Mouse (Mus musculus) midbrain, embryonic 14.5 days (tissue): ENCODE results near the gene Gm29776. TPM values are rescaled to one million over a fixed set of nuclear protein-coding genes. Genes with fewer than 3 reads are reported as not detected.

Experiments used
- ATAC-seq: fragments of 200-750 bp; cut with Nextera tagmentation; 2 replicates; pipeline ENCODE4 v1.8.0; 2017; ENCODE audit warnings: moderate number of reproducible peaks, moderate library complexity; ENCODE audit not compliant: low FRiP score, low TSS enrichment
- DNase-seq: peaks from one replicate; pipeline ENCODE4 v3.0.0-alpha.2; 2015
- H3K27ac ChIP-seq: fragments of 300-500 bp; sonication (generic); replicated peaks from 2 replicates; pipeline ENCODE4 v1.5.1; 2014; ENCODE audit warnings: mild to moderate bottlenecking, low read depth, low read length, moderate library complexity
- H3K27me3 ChIP-seq: fragments of 300-500 bp; sonication (generic); 2 replicates; pipeline ENCODE4 v1.6.1; 2014; ENCODE audit warnings: low read length, control low read depth, mixed read lengths; ENCODE audit not compliant: control insufficient read depth, insufficient read depth
- H3K36me3 ChIP-seq: fragments of 300-500 bp; sonication (generic); 2 replicates; pipeline ENCODE4 v1.6.1; 2014; ENCODE audit warnings: low read length, control low read depth; ENCODE audit not compliant: control insufficient read depth, insufficient read depth
- H3K4me1 ChIP-seq: fragments of 300-500 bp; sonication (generic); 2 replicates; pipeline ENCODE4 v1.6.1; 2014; ENCODE audit warnings: mild to moderate bottlenecking, antibody characterized with exemption, low read length, control low read depth; ENCODE audit not compliant: control insufficient read depth, insufficient read depth
- H3K4me2 ChIP-seq: fragments of 300-500 bp; sonication (generic); 2 replicates; pipeline ENCODE4 v1.6.1; 2014; ENCODE audit warnings: mild to moderate bottlenecking, low read length, moderate library complexity
- H3K4me3 ChIP-seq: fragments of 300-500 bp; sonication (generic); replicated peaks from 2 replicates; pipeline ENCODE4 v1.5.1; 2014; ENCODE audit warnings: low read depth, low read length
- H3K9ac ChIP-seq: fragments of 300-500 bp; sonication (generic); replicated peaks from 2 replicates; pipeline ENCODE4 v1.6.1; 2014; ENCODE audit warnings: mild to moderate bottlenecking, low read length, moderate library complexity
- H3K9me3 ChIP-seq: fragments of 300-500 bp; sonication (generic); 2 replicates; pipeline ENCODE4 v1.6.1; 2016; ENCODE audit warnings: low read length, control low read depth, mixed read lengths; ENCODE audit not compliant: control insufficient read depth
- whole genome bisulfite sequencing: fragments of 180-500 bp; shearing (Covaris S2); extraction: QIAGEN DNeasy Blood & Tissue Kit; methylation state at CpG from one replicate; pipeline ENCODE4 v1.1.7; 2014; 5-methylcytosine and 5-hydroxymethylcytosine counted together
- microRNA-seq: library from miRNA; unstranded; fragments of <30 nt; microRNA quantifications from one replicate; pipeline ENCODE4, GENCODE M21; 2016
- polyA plus RNA-seq: library from polyadenylated mRNA; unstranded; fragments of >200 nt; fragmentation: Nextera tagmentation; extraction: Ambion mirVana; gene quantifications from 2 replicates; pipeline ENCODE4 v1.2.1, GENCODE M21; 2014

Gm29776 gene
- polyA plus RNA-seq, 1 experiment from 2014 or later = 0.20 TPM

- ATAC-seq (peak; percentile 28; the same call in 1 of the 2 replicates), DNase-seq (peak; percentile 98)
- no peaks in the 10 kb centered on the region for H3K27me3 ChIP-seq
- no peak overlapping the region for H3K9ac ChIP-seq
- peaks cover 42% of the 10 kb centered on the region for H3K4me1 ChIP-seq
- 64% methylated on average over 23 of the region's 23 CpGs for WGBS
- H3K4me2 ChIP-seq = peak overlapping the region; percentile 96
- H3K9me3 ChIP-seq = no peaks in the 10 kb centered on the region
- H3K27ac ChIP-seq = no peak overlapping the region
- peaks cover 58% of the 10 kb centered on the region for H3K36me3 ChIP-seq
- no peak overlapping the region for H3K4me3 ChIP-seq
Measured at GRCm38 (mm10) chr14:54650621-54651454, 47.8 kb downstream of the Gm29776 start.

- 73% methylated on average over 4 of the region's 4 CpGs for WGBS
- H3K4me1 ChIP-seq = peaks cover 36% of the 10 kb centered on the region
- H3K9me3 ChIP-seq = no peaks in the 10 kb centered on the region
- DNase-seq (no peak), ATAC-seq (no peak)
- H3K27me3 ChIP-seq = no peaks in the 10 kb centered on the region
- no peak overlapping the region for H3K4me3 ChIP-seq
- no peak overlapping the region for H3K4me2 ChIP-seq
- H3K9ac ChIP-seq = no peak overlapping the region
- peaks cover 79% of the 10 kb centered on the region for H3K36me3 ChIP-seq
- H3K27ac ChIP-seq = no peak overlapping the region
Measured at GRCm38 (mm10) chr14:54647900-54648299, 50.7 kb downstream of the Gm29776 start.

GRCm38 (mm10) chr14:54646898-54647636, 51.6 kb downstream of the Gm29776 start:
- no peak overlapping the region for H3K4me2 ChIP-seq
- WGBS = 95% methylated on average over 8 of the region's 8 CpGs
- H3K4me3 ChIP-seq = no peak overlapping the region
- DNase-seq (no peak), ATAC-seq (no peak)
- H3K9me3 ChIP-seq = no peaks in the 10 kb centered on the region
- peaks cover 30% of the 10 kb centered on the region for H3K4me1 ChIP-seq
- H3K36me3 ChIP-seq = peaks cover 88% of the 10 kb centered on the region
- H3K27me3 ChIP-seq = no peaks in the 10 kb centered on the region
- no peak overlapping the region for H3K9ac ChIP-seq
- H3K27ac ChIP-seq = no peak overlapping the region

- Histone ChIP-seq H3K4me2 (no peak overlapping the region), H3K27me3 (no peaks in the 10 kb centered on the region), H3K27ac (no peak overlapping the region), H3K4me3 (no peak overlapping the region), H3K9ac (no peak overlapping the region), H3K4me1 (peaks cover 24% of the 10 kb centered on the region), H3K36me3 (peaks cover 90% of the 10 kb centered on the region), H3K9me3 (no peaks in the 10 kb centered on the region)
- WGBS = 95% methylated on average over 17 of the region's 17 CpGs
- DNase-seq (no peak), ATAC-seq (no peak)
Measured at GRCm38 (mm10) chr14:54646455-54646854, 52.2 kb downstream of the Gm29776 start.

GRCm38 (mm10) chr14:54644294-54644693, 54.3 kb downstream of the Gm29776 start:
- peaks cover 73% of the 10 kb centered on the region for H3K36me3 ChIP-seq
- peaks cover 21% of the 10 kb centered on the region for H3K4me1 ChIP-seq
- H3K27me3 ChIP-seq = no peaks in the 10 kb centered on the region
- no peak overlapping the region for H3K4me2 ChIP-seq
- DNase-seq (no peak), ATAC-seq (no peak)
- no peaks in the 10 kb centered on the region for H3K9me3 ChIP-seq
- no peak overlapping the region for H3K4me3 ChIP-seq
- WGBS = 95% methylated on average over 9 of the region's 9 CpGs
- H3K9ac ChIP-seq = no peak overlapping the region
- H3K27ac ChIP-seq = no peak overlapping the region

- WGBS = 77% methylated on average over 2 of the region's 2 CpGs
- no peak for ATAC-seq
- no peaks in the 10 kb centered on the region for H3K27me3 ChIP-seq
- H3K36me3 ChIP-seq = peaks cover 75% of the 10 kb centered on the region
- H3K9ac ChIP-seq = no peak overlapping the region
- H3K9me3 ChIP-seq = no peaks in the 10 kb centered on the region
- no peak overlapping the region for H3K4me3 ChIP-seq
- DNase-seq = no peak
- H3K4me2 ChIP-seq = no peak overlapping the region
- no peak overlapping the region for H3K27ac ChIP-seq
- H3K4me1 ChIP-seq = peaks cover 15% of the 10 kb centered on the region
Measured at GRCm38 (mm10) chr14:54643011-54643410, 55.6 kb downstream of the Gm29776 start.

Small RNA genes within 50 kb of the gene (microRNA-seq; reads per million reads assigned to microRNA genes)
- 0.59 reads per million for gene Mir6948

Other genes starting within 250 kb of the Gm29776 start
- gene Lrp10, start 234.7 kb downstream of the Gm29776 start, polyA plus RNA-seq = 26.1 and 27.5 TPM in 2 replicates
- 37.2 and 44.6 TPM in 2 replicates for gene Rem2, start 222.7 kb downstream of the Gm29776 start, polyA plus RNA-seq
- gene Prmt5, start 181.3 kb downstream of the Gm29776 start, polyA plus RNA-seq = 76.9 and 92.5 TPM in 2 replicates
- 13.3 and 14.7 TPM in 2 replicates for gene Haus4, start 144.2 kb downstream of the Gm29776 start, polyA plus RNA-seq
- gene Ajuba, start 121.3 kb downstream of the Gm29776 start, polyA plus RNA-seq = 3.6 and 4.8 TPM in 2 replicates
- 5.4 and 6.1 TPM in 2 replicates for gene 4931414P19Rik, start 92.8 kb downstream of the Gm29776 start, polyA plus RNA-seq
- gene Psmb5, start 80.8 kb downstream of the Gm29776 start, polyA plus RNA-seq = 409 and 454 TPM in 2 replicates
- gene Psmb11, start 77.4 kb downstream of the Gm29776 start, polyA plus RNA-seq = 0.18 TPM in 1 of 2 replicates, not detected in the other
- not detected in 2 replicates for gene Gm17606, start 57.9 kb downstream of the Gm29776 start, polyA plus RNA-seq
- 11.6 and 12.4 TPM in 2 replicates for gene Cdh24, start 57.5 kb downstream of the Gm29776 start, polyA plus RNA-seq
- 74.0 and 79.1 TPM in 2 replicates for gene 1700123O20Rik, start 12.6 kb downstream of the Gm29776 start, polyA plus RNA-seq
- gene Acin1, start 11.9 kb downstream of the Gm29776 start, polyA plus RNA-seq = 128 and 143 TPM in 2 replicates
- not detected in 2 replicates for gene Cebpe, start 13.3 kb upstream of the Gm29776 start, polyA plus RNA-seq
- 5.7 and 7.6 TPM in 2 replicates for gene Slc7a8, start 83.1 kb upstream of the Gm29776 start, polyA plus RNA-seq
- gene Rnf212b, start 115.3 kb upstream of the Gm29776 start, polyA plus RNA-seq = not detected in 2 replicates
- 6.0 and 9.4 TPM in 2 replicates for gene Homez, start 172.1 kb upstream of the Gm29776 start, polyA plus RNA-seq
- 2.1 and 4.4 TPM in 2 replicates for gene Ppp1r3e, start 178.7 kb upstream of the Gm29776 start, polyA plus RNA-seq
- gene Bcl2l2, start 184.5 kb upstream of the Gm29776 start, polyA plus RNA-seq = 5.5 and 5.8 TPM in 2 replicates
- gene Gm20521, start 184.6 kb upstream of the Gm29776 start, polyA plus RNA-seq = not detected in 2 replicates
- gene Pabpn1, start 193.7 kb upstream of the Gm29776 start, polyA plus RNA-seq = 171 and 206 TPM in 2 replicates
- 110 and 304 TPM in 2 replicates for gene Slc22a17, start 214.3 kb upstream of the Gm29776 start, polyA plus RNA-seq
- gene Efs, start 227.3 kb upstream of the Gm29776 start, polyA plus RNA-seq = 10.2 and 18.3 TPM in 2 replicates
- gene Il25, start 233.9 kb upstream of the Gm29776 start, polyA plus RNA-seq = not detected in 2 replicates
- gene Cmtm5, start 237.4 kb upstream of the Gm29776 start, polyA plus RNA-seq = 4.2 and 4.3 TPM in 2 replicates